Mouse (Mus musculus) kidney, adult 2 months (tissue): ENCODE data around the gene Cers1. TPM values are rescaled to one million over a fixed set of nuclear protein-coding genes. Genes with fewer than 3 reads are reported as not detected.
A peak's percentile ranks its signal among the peaks of the same experiment; 100 is the strongest.

ENCODE experiments used
- DNase-seq: peaks from one replicate; pipeline ENCODE4 v3.0.0; 2021
- H3K27ac ChIP-seq: fragments of 200-500 bp; 2 replicates; pipeline ENCODE4 v1.5.1; 2012; ENCODE audit warnings: low read depth, low read length, control low read depth, inconsistent platforms; ENCODE audit not compliant: insufficient read depth
- H3K27me3 ChIP-seq: fragments of 200-500 bp; replicated peaks from 2 replicates; pipeline ENCODE4 v1.6.1; 2012; ENCODE audit warnings: mild to moderate bottlenecking, moderate library complexity, low read length, inconsistent platforms; ENCODE audit not compliant: control insufficient read depth, insufficient read depth
- H3K36me3 ChIP-seq: fragments of 200-500 bp; 2 replicates; pipeline ENCODE4 v1.6.1; 2012; ENCODE audit warnings: mild to moderate bottlenecking, moderate library complexity, low read length, inconsistent platforms; ENCODE audit not compliant: control insufficient read depth, insufficient read depth
- H3K4me1 ChIP-seq: fragments of 200-500 bp; 2 replicates; pipeline ENCODE4 v1.6.1; 2011; ENCODE audit warnings: low read length; ENCODE audit not compliant: control insufficient read depth, insufficient read depth
- H3K4me3 ChIP-seq: fragments of 200-500 bp; 2 replicates; pipeline ENCODE4 v1.5.1; 2011; ENCODE audit warnings: mild to moderate bottlenecking, low read depth, low read length, control low read depth; ENCODE audit not compliant: insufficient read depth
- CTCF ChIP-seq: fragments of 200-500 bp; conservative IDR thresholded peaks from 2 replicates; pipeline ENCODE4 v1.5.1; 2011; ENCODE audit warnings: low read depth, mild to moderate bottlenecking, control low read depth, low read length, moderate library complexity, mixed read lengths; ENCODE audit not compliant: insufficient read depth, insufficient read length
- POLR2A ChIP-seq: fragments of 200-500 bp; IDR thresholded peaks from one replicate; pipeline ENCODE4 v1.6.1; 2011; ENCODE audit warnings: low read depth, low read length, control low read depth
- WGBS: fragments of 180-500 bp; shearing (Covaris S2); methylation state at CpG from one replicate; pipeline ENCODE4 v1.1.7; 2018; 5-methylcytosine and 5-hydroxymethylcytosine counted together
- polyA plus RNA-seq: library from polyadenylated mRNA; depleted of rRNA; stranded (reverse); fragments of >200 nt; gene quantifications from 2 replicates; pipeline ENCODE4 v1.2.3, GENCODE M21; 2012

Cers1 gene
- polyA plus RNA-seq, 1 experiment, result 0.66 TPM

DNA sequence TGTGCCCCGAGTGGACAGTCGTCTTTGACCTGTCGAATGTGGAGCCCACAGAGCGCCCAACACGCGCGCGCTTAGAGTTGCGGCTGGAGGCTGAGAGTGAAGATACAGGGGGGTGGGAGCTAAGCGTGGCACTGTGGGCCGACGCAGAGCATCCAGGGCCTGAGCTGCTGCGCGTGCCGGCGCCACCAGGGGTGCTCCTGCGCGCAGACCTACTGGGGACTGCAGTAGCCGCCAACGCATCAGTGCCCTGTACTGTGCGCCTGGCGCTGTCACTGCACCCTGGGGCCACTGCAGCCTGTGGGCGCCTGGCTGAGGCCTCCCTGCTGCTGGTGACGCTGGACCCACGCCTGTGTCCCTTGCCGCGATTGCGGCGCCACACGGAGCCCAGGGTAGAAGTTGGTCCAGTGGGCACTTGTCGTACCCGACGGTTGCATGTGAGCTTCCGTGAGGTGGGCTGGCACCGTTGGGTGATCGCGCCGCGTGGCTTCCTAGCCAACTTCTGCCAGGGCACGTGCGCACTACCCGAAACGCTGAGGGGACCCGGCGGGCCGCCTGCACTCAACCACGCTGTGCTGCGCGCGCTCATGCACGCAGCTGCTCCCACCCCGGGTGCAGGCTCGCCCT lies 15.3 kb downstream of the Cers1 start:
- H3K27ac ChIP-seq, result no peak overlapping the region
- peaks cover 3% of the 10 kb centered on the region for H3K36me3 ChIP-seq
- no peaks in the 10 kb centered on the region for H3K4me1 ChIP-seq
- no peak for TF ChIP-seq POLR2A
- TF ChIP-seq CTCF, result no peak; the same call in 1 of the 2 replicates
- no peak overlapping the region for H3K4me3 ChIP-seq
- DNase-seq, result no peak
- H3K27me3 ChIP-seq, result no peaks in the 10 kb centered on the region
- WGBS, result 55% methylated on average over 53 of the region's 53 CpGs

DNA sequence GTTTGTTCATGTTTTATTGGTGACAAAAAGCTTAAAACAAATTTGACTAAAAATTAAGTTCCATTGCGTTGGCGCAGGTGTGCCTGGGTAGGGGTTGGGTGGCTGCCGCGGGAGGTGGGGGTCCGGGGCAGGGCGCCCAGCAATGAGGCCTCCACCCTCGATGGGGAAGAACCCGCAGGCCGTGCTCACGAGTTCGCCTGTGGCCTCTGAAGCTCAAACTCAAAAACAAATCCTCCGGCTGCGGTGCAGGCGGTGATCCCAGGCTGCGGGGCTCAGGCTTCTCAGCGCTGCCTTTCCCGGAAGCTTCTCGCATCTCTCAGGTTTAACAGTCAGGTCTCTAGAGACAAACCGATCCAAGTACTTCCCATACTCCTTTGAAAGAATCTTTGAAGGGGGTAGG lies 16.0 kb downstream of the Cers1 start:
- H3K4me1 ChIP-seq, result no peaks in the 10 kb centered on the region
- no peak overlapping the region for H3K4me3 ChIP-seq
- H3K36me3 ChIP-seq, result peaks cover 3% of the 10 kb centered on the region
- H3K27me3 ChIP-seq, result no peaks in the 10 kb centered on the region
- TF ChIP-seq CTCF, result no peak
- no peak for TF ChIP-seq POLR2A
- DNase-seq, result no peak
- 93% methylated on average over 19 of the region's 19 CpGs for WGBS
- no peak overlapping the region for H3K27ac ChIP-seq

DNA sequence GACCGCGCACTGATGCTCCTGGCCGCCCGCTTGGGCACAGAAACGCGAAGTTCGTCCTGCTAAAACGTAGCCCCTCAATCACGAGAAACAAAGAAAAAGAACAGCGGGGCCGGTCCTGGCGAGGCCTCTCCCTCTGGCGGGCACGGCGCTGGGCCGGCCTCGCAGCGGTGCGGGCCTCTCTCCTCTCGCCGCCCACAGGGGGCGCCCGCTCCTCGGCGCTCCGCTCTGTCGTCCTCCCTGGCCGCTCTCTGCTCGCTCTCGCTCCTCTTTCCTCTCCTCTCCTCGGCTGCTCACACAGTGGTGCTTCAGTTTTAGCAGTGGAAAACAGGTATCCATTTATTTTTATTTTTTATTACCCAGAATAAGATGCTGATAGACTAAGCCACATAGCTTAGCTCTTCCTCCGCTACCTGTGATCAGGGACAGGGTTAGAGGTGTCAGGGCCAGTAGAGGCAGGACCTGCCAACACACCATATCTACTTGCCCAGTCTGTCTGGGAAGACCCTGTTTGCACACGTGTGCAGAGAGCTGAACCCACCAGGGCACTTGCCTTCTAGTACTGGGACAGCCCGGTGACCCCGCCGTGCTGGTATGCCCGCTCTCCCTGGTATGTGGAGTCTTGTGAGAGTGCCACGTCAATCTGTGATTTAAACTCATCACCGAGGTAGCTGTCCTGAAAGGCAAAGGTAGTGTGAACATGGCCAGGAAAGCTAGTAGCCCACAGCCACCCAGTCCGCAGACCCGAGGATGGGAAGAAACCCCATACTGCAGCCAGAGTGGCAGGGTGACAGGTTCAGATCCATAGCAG lies 16.7 kb downstream of the Cers1 start:
- whole genome bisulfite sequencing, result 52% methylated on average over 41 of the region's 41 CpGs
- peak; percentile 49 for DNase-seq
- no peaks in the 10 kb centered on the region for H3K27me3 ChIP-seq
- TF ChIP-seq POLR2A, result no peak
- no peaks in the 10 kb centered on the region for H3K4me1 ChIP-seq
- H3K4me3 ChIP-seq, result no peak overlapping the region
- peaks cover 3% of the 10 kb centered on the region for H3K36me3 ChIP-seq
- no peak overlapping the region for H3K27ac ChIP-seq

DNA sequence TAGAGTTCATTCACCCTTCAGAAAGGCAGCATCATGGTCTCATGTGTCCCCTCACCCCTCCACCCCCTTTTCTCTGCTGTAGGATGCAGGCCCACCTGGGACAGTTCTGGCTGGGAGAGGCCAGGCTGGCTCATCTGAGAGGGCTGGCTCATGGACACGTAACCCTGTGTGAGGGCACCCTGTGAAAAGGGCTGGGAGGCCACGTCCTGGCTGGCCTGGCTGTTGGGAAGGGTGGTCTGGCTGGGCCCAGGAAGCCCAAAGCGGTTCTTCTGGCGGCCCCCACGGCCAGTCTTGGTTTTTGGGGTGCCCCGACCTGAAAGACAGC lies 17.3 kb downstream of the Cers1 start:
- Histone ChIP-seq H3K27me3 (no peaks in the 10 kb centered on the region), H3K36me3 (peaks cover 3% of the 10 kb centered on the region), H3K4me3 (no peak overlapping the region), H3K27ac (no peak overlapping the region), H3K4me1 (no peaks in the 10 kb centered on the region)
- TF ChIP-seq POLR2A (no peak), CTCF (no peak)
- 94% methylated on average over 6 of the region's 6 CpGs for WGBS
- no peak for DNase-seq

DNA sequence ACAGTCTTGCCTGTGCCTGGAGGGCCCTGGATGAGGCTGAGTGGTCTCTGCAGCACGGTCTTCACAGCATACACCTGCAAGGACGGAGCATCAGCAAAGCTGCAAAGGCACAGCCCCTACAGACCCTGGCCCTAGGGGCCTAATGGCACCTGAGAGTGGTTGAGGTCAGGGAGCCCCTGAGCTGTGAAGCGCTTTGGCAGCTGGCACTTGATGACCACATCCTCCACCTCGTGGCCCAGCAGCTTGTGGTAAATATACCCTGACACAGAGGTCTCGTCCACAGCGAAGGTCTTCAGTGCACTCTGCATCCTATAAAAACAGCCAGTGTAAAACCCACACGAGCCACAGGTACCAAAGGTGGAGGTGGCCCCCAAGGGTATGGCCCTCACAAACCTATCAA lies 23.4 kb downstream of the Cers1 start:
- DNase-seq, result no peak
- Histone ChIP-seq H3K36me3 (no peaks in the 10 kb centered on the region; the same call in none of the 2 replicates), H3K4me3 (no peak overlapping the region), H3K4me1 (no peaks in the 10 kb centered on the region), H3K27ac (no peak overlapping the region), H3K27me3 (no peaks in the 10 kb centered on the region)
- no peak for TF ChIP-seq CTCF
- WGBS, result 88% methylated on average over 7 of the region's 7 CpGs

DNA sequence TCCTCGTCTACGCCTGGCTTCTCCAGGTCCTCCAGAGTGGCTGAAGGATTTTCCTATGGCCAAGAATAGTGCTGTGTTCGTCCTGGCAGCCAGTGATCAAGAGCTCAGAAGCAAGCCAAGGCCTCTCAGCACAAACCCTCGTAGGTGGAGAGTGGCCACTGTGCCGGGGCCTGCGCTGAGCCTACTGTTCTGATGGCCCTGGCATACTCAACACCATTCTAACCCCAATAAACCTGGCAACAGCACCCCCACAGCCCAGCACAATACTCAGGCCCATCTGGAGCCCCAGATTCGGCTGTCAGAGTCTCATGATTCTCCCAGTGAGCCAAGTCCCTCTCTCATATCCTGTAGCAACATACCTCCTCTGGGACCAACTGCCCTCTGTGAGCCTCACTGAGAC lies 25.1 kb downstream of the Cers1 start:
- no peak for TF ChIP-seq CTCF
- TF ChIP-seq POLR2A, result no peak

DNA sequence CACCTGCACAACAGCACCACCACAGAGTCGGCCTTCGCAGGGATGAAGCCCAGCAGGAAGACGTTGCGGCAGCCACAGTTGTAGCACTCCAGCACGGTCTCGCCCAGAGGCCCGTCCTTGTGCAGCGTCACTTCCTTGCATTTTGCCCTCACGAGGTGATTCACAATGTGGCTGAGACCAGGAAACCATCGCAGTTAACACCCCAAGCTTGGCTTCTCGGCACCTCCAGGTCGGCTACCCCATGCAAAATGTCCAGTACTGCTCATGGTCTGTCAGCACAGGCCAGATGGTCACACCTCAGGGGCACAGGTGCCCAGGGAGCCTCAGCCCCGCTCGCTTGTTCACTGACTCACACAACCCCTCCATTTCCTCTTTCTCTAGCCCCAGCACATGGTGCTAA lies 26.4 kb downstream of the Cers1 start:
- H3K36me3 ChIP-seq, result no peaks in the 10 kb centered on the region; the same call in 1 of the 2 replicates
- no peaks in the 10 kb centered on the region for H3K27me3 ChIP-seq
- H3K4me3 ChIP-seq, result no peak overlapping the region
- TF ChIP-seq POLR2A (no peak), CTCF (no peak)
- 84% methylated on average over 14 of the region's 14 CpGs for WGBS
- DNase-seq, result no peak
- no peak overlapping the region for H3K27ac ChIP-seq
- peaks cover 3% of the 10 kb centered on the region; the same call in 1 of the 2 replicates for H3K4me1 ChIP-seq

More for the DNA sequence above, 25.1 kb downstream of the Cers1 start:
- Histone ChIP-seq H3K4me3 (no peak overlapping the region), H3K4me1 (no peaks in the 10 kb centered on the region), H3K36me3 (no peaks in the 10 kb centered on the region; the same call in 1 of the 2 replicates), H3K27ac (no peak overlapping the region), H3K27me3 (no peaks in the 10 kb centered on the region)
- no peak for DNase-seq
- WGBS, result 91% methylated on average over 7 of the region's 7 CpGs
